Mouse (Mus musculus): ENCODE data around the gene Tnxb. TPM values are rescaled to one million over a fixed set of nuclear protein-coding genes. Genes with fewer than 3 reads are reported as not detected.

The Tnxb gene
- polyA plus RNA-seq, 1 experiment from 2014 or later = 1.9 TPM

DNA sequence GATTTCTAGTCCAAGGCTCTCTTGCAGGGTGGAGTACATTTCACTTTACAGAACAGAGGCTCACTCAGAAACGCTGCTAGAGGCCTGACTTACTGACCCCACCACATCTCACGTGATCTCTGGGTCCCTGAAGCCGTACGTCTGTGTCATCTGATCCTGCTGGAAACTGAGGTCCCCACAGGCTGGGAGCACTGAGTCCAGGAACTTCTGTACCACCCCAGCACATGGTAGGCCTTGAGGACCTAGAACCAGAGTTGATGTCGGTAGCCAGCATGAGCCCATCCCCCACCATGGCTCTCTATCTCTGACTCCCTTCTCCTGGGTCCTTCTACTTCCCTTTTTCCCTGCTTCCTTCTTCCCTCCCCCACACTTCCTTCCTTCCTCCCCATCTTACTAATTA, 76.2 kb downstream of the Tnxb start:
- 75% methylated on average over 5 of the region's 5 CpGs for WGBS
- no peak for ATAC-seq (ENCODE audit: low FRiP score, low TSS enrichment)
- DNase-seq (ENCODE audit: low spot score) = no peak
- no peak for TF ChIP-seq EP300 (optimal IDR thresholded peaks at IDR 0.05)
- TF ChIP-seq CTCF (IDR thresholded peaks at IDR 0.05; ENCODE audit: low read depth) = no peak
- Histone ChIP-seq H3K27me3 (ENCODE audit: control insufficient read depth, insufficient read depth, low read length) (no peaks in the 10 kb centered on the region), H3K4me1 (replicated peaks; ENCODE audit: control insufficient read depth, insufficient read depth) (no peaks in the 10 kb centered on the region), H3K4me3 (ENCODE audit: low read depth, low read length) (no peak overlapping the region), H3K9ac (ENCODE audit: low read length) (no peak overlapping the region), H3K4me2 (replicated peaks; ENCODE audit: low read depth) (no peak overlapping the region), H3K36me3 (ENCODE audit: control insufficient read depth, insufficient read depth, low read length) (no peaks in the 10 kb centered on the region), H3K9me3 (ENCODE audit: control insufficient read depth, low read length) (no peaks in the 10 kb centered on the region), H3K27ac (replicated peaks) (no peak overlapping the region)

GRCm38 (mm10) chr17:34761471-34761870, 91.1 kb downstream of the Tnxb start:
- no peaks in the 10 kb centered on the region for H3K27me3 ChIP-seq (ENCODE audit: control insufficient read depth, insufficient read depth, low read length)
- H3K4me1 ChIP-seq (replicated peaks; ENCODE audit: control insufficient read depth, insufficient read depth) = no peaks in the 10 kb centered on the region
- ATAC-seq (ENCODE audit: low FRiP score, low TSS enrichment) (no peak), DNase-seq (ENCODE audit: low spot score) (no peak)
- H3K36me3 ChIP-seq (ENCODE audit: control insufficient read depth, insufficient read depth, low read length) = no peaks in the 10 kb centered on the region
- no peak overlapping the region for H3K9ac ChIP-seq (ENCODE audit: low read length)
- no peak overlapping the region for H3K4me3 ChIP-seq (ENCODE audit: low read depth, low read length)
- no peak overlapping the region for H3K27ac ChIP-seq (replicated peaks)
- H3K9me3 ChIP-seq (ENCODE audit: control insufficient read depth, low read length) = no peaks in the 10 kb centered on the region
- TF ChIP-seq CTCF (IDR thresholded peaks at IDR 0.05; ENCODE audit: low read depth) = no peak
- no peak for TF ChIP-seq EP300 (optimal IDR thresholded peaks at IDR 0.05)
- 56% methylated on average over 3 of the region's 3 CpGs for WGBS
- no peak overlapping the region for H3K4me2 ChIP-seq (replicated peaks; ENCODE audit: low read depth)

Other genes with a start within 250 kb of the Tnxb start
- gene Btnl4, start 193.2 kb upstream of the Tnxb start, polyA plus RNA-seq (2015; fragmentation: Nextera tagmentation; extraction: Ambion mirVana) = 4.7 and 5.0 TPM in 2 replicates
- 1.1 TPM in 2 replicates for gene Btnl6, start 153.2 kb upstream of the Tnxb start, polyA plus RNA-seq (2015; fragmentation: Nextera tagmentation; extraction: Ambion mirVana)
- gene Notch4, start 106.3 kb upstream of the Tnxb start, polyA plus RNA-seq (2015; fragmentation: Nextera tagmentation; extraction: Ambion mirVana) = 2.4 and 3.1 TPM in 2 replicates
- 7.8 and 8.2 TPM in 2 replicates for gene Gpsm3, start 80.7 kb upstream of the Tnxb start, polyA plus RNA-seq (2015; fragmentation: Nextera tagmentation; extraction: Ambion mirVana)
- 4.3 and 4.6 TPM in 2 replicates for gene Pbx2, start 79.3 kb upstream of the Tnxb start, polyA plus RNA-seq (2015; fragmentation: Nextera tagmentation; extraction: Ambion mirVana)
- 1.5 and 1.8 TPM in 2 replicates for gene Ager, start 72.7 kb upstream of the Tnxb start, polyA plus RNA-seq (2015; fragmentation: Nextera tagmentation; extraction: Ambion mirVana)
- 82.9 and 83.6 TPM in 2 replicates for gene Rnf5, start 66.8 kb upstream of the Tnxb start, polyA plus RNA-seq (2015; fragmentation: Nextera tagmentation; extraction: Ambion mirVana)
- 27.6 and 31.3 TPM in 2 replicates for gene Agpat1, start 66.3 kb upstream of the Tnxb start, polyA plus RNA-seq (2015; fragmentation: Nextera tagmentation; extraction: Ambion mirVana)
- gene Egfl8, start 54.6 kb upstream of the Tnxb start, polyA plus RNA-seq (2015; fragmentation: Nextera tagmentation; extraction: Ambion mirVana) = 4.4 and 4.9 TPM in 2 replicates
- gene Ppt2, start 42.0 kb upstream of the Tnxb start, polyA plus RNA-seq (2015; fragmentation: Nextera tagmentation; extraction: Ambion mirVana) = 16.5 and 18.7 TPM in 2 replicates
- 0.44 and 0.67 TPM in 2 replicates for gene Prrt1, start 41.0 kb upstream of the Tnxb start, polyA plus RNA-seq (2015; fragmentation: Nextera tagmentation; extraction: Ambion mirVana)
- 12.4 and 12.8 TPM in 2 replicates for gene Fkbpl, start 25.8 kb upstream of the Tnxb start, polyA plus RNA-seq (2015; fragmentation: Nextera tagmentation; extraction: Ambion mirVana)
- gene Atf6b, start 23.4 kb upstream of the Tnxb start, polyA plus RNA-seq (2015; fragmentation: Nextera tagmentation; extraction: Ambion mirVana) = 35.4 and 39.3 TPM in 2 replicates
- gene C4b, start 73.3 kb downstream of the Tnxb start, polyA plus RNA-seq (2015; fragmentation: Nextera tagmentation; extraction: Ambion mirVana) = 0.73 and 1.3 TPM in 2 replicates
- 0.06 TPM in 1 of 2 replicates, not detected in the other for gene Cyp21a1, start 134.0 kb downstream of the Tnxb start, polyA plus RNA-seq (2015; fragmentation: Nextera tagmentation; extraction: Ambion mirVana)
- gene Stk19, start 166.4 kb downstream of the Tnxb start, polyA plus RNA-seq (2015; fragmentation: Nextera tagmentation; extraction: Ambion mirVana) = 20.8 and 23.1 TPM in 2 replicates
- gene Dxo, start 166.5 kb downstream of the Tnxb start, polyA plus RNA-seq (2015; fragmentation: Nextera tagmentation; extraction: Ambion mirVana) = 29.6 and 32.2 TPM in 2 replicates
- gene Skiv2l, start 179.7 kb downstream of the Tnxb start, polyA plus RNA-seq (2015; fragmentation: Nextera tagmentation; extraction: Ambion mirVana) = 22.5 and 23.6 TPM in 2 replicates
- 50.0 and 53.8 TPM in 2 replicates for gene Nelfe, start 179.9 kb downstream of the Tnxb start, polyA plus RNA-seq (2015; fragmentation: Nextera tagmentation; extraction: Ambion mirVana)
- gene Cfb, start 192.0 kb downstream of the Tnxb start, polyA plus RNA-seq (2015; fragmentation: Nextera tagmentation; extraction: Ambion mirVana) = 20.7 and 23.9 TPM in 2 replicates
- 0.59 and 0.62 TPM in 2 replicates for gene Zbtb12, start 208.9 kb downstream of the Tnxb start, polyA plus RNA-seq (2015; fragmentation: Nextera tagmentation; extraction: Ambion mirVana)
- gene Gm20547, start 211.5 kb downstream of the Tnxb start, polyA plus RNA-seq (2015; fragmentation: Nextera tagmentation; extraction: Ambion mirVana) = not detected in 2 replicates
- 4.8 and 5.5 TPM in 2 replicates for gene C2, start 227.7 kb downstream of the Tnxb start, polyA plus RNA-seq (2015; fragmentation: Nextera tagmentation; extraction: Ambion mirVana)
- gene Ehmt2, start 227.9 kb downstream of the Tnxb start, polyA plus RNA-seq (2015; fragmentation: Nextera tagmentation; extraction: Ambion mirVana) = 23.8 and 26.2 TPM in 2 replicates
- gene Slc44a4, start 243.9 kb downstream of the Tnxb start, polyA plus RNA-seq (2015; fragmentation: Nextera tagmentation; extraction: Ambion mirVana) = 31.2 and 33.1 TPM in 2 replicates

Measured in stomach, postnatal 0 days (tissue).